Mouse (Mus musculus) layer of hippocampus, postnatal 14 days (tissue): ENCODE measurements around the gene Ssb. TPM values are rescaled to one million over a fixed set of nuclear protein-coding genes. Genes with fewer than 3 reads are reported as not detected.
"Not testable (repeated sequence)": the region's sequence is repeated elsewhere in the genome, so short reads cannot be mapped to it uniquely, and the experiment has no call there.

ENCODE experiments used
- DNase-seq, 2 experiments: peaks; one replicate each; pipeline ENCODE4 v3.0.0; 2021 to 2022; ENCODE audit warnings: low spot score in 2 of 2, mixed read lengths in 1 of 2
- total RNA-seq, 2 experiments: library from RNA; stranded (reverse); gene quantifications; 2 replicates each; pipeline ENCODE4 v1.2.3; 2021

Ssb gene
- total RNA-seq, 2 experiments from 2014 or later, result 129 to 149 TPM

GRCm38 (mm10) chr2:69860972-69861452, 350 bp upstream of the Ssb start:
- peak in 1 of 2 experiments; percentile 18 for DNase-seq

GRCm38 (mm10) chr2:69862117-69862657, 825 bp downstream of the Ssb start:
- no peak for DNase-seq

- no peak for DNase-seq
These were observed 22.6 kb downstream of the Ssb start for GRCm38 (mm10) chr2:69883990-69884391.

- DNase-seq, result no peak
These were observed 23.2 kb downstream of the Ssb start for GRCm38 (mm10) chr2:69884581-69884980.

GRCm38 (mm10) chr2:69885050-69885449, 23.7 kb downstream of the Ssb start:
- peak in 1 of 2 experiments; percentile 12 for DNase-seq

GRCm38 (mm10) chr2:69885451-69886305, 24.3 kb downstream of the Ssb start, which contains the start of gene Mettl5:
Mettl5 (minus strand) TSS chr2:69885615.
- DNase-seq, result peak; percentile 84 to 88

- no peak for DNase-seq
These were observed 27.6 kb downstream of the Ssb start for GRCm38 (mm10) chr2:69888957-69889356.

- no peak for DNase-seq
These were observed 29.5 kb downstream of the Ssb start for GRCm38 (mm10) chr2:69890843-69891242.

GRCm38 (mm10) chr2:69893145-69893544, 31.8 kb downstream of the Ssb start:
- no peak for DNase-seq

GRCm38 (mm10) chr2:69893891-69894290, 32.5 kb downstream of the Ssb start:
- DNase-seq, result no peak

- DNase-seq, result no peak
These were observed 34.3 kb downstream of the Ssb start for GRCm38 (mm10) chr2:69895502-69896223.

GRCm38 (mm10) chr2:69896224-69896581, 34.8 kb downstream of the Ssb start:
- no peak for DNase-seq

GRCm38 (mm10) chr2:69897039-69897617, 35.8 kb downstream of the Ssb start, which contains the start of gene Ubr3:
Ubr3 (plus strand) TSS chr2:69897246.
- DNase-seq, result peak; percentile 92 to 96

- peak; percentile 38 to 67 for DNase-seq
These were observed 36.5 kb downstream of the Ssb start for GRCm38 (mm10) chr2:69897618-69898575.

- DNase-seq, result no peak
These were observed 42.2 kb downstream of the Ssb start for GRCm38 (mm10) chr2:69903541-69903940.

- not testable (repeated sequence) for DNase-seq
These were observed 46.0 kb downstream of the Ssb start for GRCm38 (mm10) chr2:69907394-69907793.

GRCm38 (mm10) chr2:69912801-69913200, 51.4 kb downstream of the Ssb start:
- DNase-seq, result no peak

GRCm38 (mm10) chr2:69917301-69917700, 55.9 kb downstream of the Ssb start:
- no peak for DNase-seq
